Mouse (Mus musculus) G1E (cell line): ENCODE results near the gene Ssxb9. TPM values are rescaled to one million over a fixed set of nuclear protein-coding genes. Genes with fewer than 3 reads are reported as not detected.
"Not testable (repeated sequence)": the region's sequence is repeated elsewhere in the genome, so short reads cannot be mapped to it uniquely, and the experiment has no call there.

Experiments used
- ATAC-seq: 2 replicates; pipeline ENCODE4 v1.8.0; 2016; ENCODE audit warnings: mild to moderate bottlenecking; ENCODE audit not compliant: insufficient number of reproducible peaks, poor library complexity, low FRiP score, severe bottlenecking; ENCODE audit errors: extremely low read depth
- DNase-seq: peaks from one replicate; pipeline ENCODE4 v3.0.0; 2012; ENCODE audit warnings: low spot score
- H3K27me3 ChIP-seq: 2 replicates; pipeline ENCODE4 v1.6.1; 2012; ENCODE audit warnings: mild to moderate bottlenecking, low read length, inconsistent platforms; ENCODE audit not compliant: insufficient read depth
- H3K36me3 ChIP-seq: replicated peaks from 2 replicates; pipeline ENCODE3; 2012; ENCODE audit warnings: mild to moderate bottlenecking, inconsistent platforms
- H3K4me1 ChIP-seq: 2 replicates; pipeline ENCODE4 v1.6.1; 2012; ENCODE audit warnings: low read depth, low read length, inconsistent platforms, mixed read lengths; ENCODE audit not compliant: insufficient read depth
- H3K4me3 ChIP-seq: 2 replicates; pipeline ENCODE4 v1.5.1; 2012; ENCODE audit warnings: low read depth, mild to moderate bottlenecking, inconsistent platforms, low read length, moderate library complexity, mixed read lengths
- H3K9me3 ChIP-seq: replicated peaks from 2 replicates; pipeline ENCODE4 v1.6.1; 2012; ENCODE audit warnings: inconsistent platforms
- CTCF ChIP-seq: IDR thresholded peaks from 2 replicates; pipeline ENCODE4 v1.5.1; 2012; ENCODE audit warnings: low read depth, low read length, inconsistent platforms, mixed read lengths
- GATA1 ChIP-seq: IDR thresholded peaks from 2 replicates; pipeline ENCODE4 v1.6.1; 2012; ENCODE audit warnings: borderline replicate concordance, low read length, inconsistent platforms, mixed read lengths
- GATA2 ChIP-seq: IDR thresholded peaks from 2 replicates; pipeline ENCODE4 v1.6.1; 2012; ENCODE audit warnings: low read depth, low read length, inconsistent platforms, borderline replicate concordance
- POLR2AphosphoS5 ChIP-seq: IDR thresholded peaks from 2 replicates; pipeline ENCODE4 v1.6.1; 2012; ENCODE audit warnings: low read depth, low read length, inconsistent platforms; ENCODE audit not compliant: insufficient replicate concordance
- TAL1 ChIP-seq: conservative IDR thresholded peaks from 2 replicates; pipeline ENCODE4 v1.6.1; 2012; ENCODE audit warnings: low read depth, low read length, inconsistent platforms, mixed read lengths
- polyA plus RNA-seq: library from polyadenylated mRNA; stranded (reverse); fragments of >175 nt; gene quantifications from 2 replicates; pipeline ENCODE4 v1.2.3, GENCODE M21; 2012
- total RNA-seq, 2 experiments: library from RNA; stranded (forward) in 1 of 2; stranded (reverse) in 1 of 2; fragments of 200-1000 nt in 1 of 2; fragments of >200 nt in 1 of 2; fragmentation: Nextera tagmentation in 1 of 2; gene quantifications; 2 replicates each; pipeline ENCODE4 v1.2.3; 2014 to 2017

The Ssxb9 gene
- total RNA-seq (2014; fragmentation: Nextera tagmentation): not detected in 2 replicates
- total RNA-seq (2017): not detected in 2 replicates
- not detected in 2 replicates for polyA plus RNA-seq

DNA sequence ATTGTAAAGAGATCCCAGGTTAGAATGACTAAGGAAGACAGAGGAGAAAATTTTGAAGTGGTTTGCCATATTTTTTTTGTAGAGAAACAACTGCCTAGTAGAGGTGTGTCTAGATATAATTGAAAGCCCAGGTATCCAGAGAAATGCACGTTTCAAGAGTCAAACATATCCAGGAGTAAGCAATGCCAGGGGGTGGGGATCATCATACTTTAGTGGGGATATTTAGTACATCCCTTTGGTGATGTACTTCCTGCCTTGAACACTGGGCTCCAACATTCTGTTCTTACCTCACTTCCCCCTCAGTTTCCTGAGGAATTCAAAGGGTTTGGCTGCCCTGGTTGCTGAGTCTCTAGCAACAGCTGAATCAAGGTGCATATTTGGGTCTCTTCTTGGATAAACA is at the start of gene Ssxb9:
TSS of gene Ssxb9 (plus strand) at position 301 of the 400 bp plus-strand sequence.
- H3K4me3 ChIP-seq, H3K9me3 ChIP-seq, DNase-seq, H3K4me1 ChIP-seq, H3K36me3 ChIP-seq, H3K27me3 ChIP-seq, ATAC-seq: not testable (repeated sequence)

DNA sequence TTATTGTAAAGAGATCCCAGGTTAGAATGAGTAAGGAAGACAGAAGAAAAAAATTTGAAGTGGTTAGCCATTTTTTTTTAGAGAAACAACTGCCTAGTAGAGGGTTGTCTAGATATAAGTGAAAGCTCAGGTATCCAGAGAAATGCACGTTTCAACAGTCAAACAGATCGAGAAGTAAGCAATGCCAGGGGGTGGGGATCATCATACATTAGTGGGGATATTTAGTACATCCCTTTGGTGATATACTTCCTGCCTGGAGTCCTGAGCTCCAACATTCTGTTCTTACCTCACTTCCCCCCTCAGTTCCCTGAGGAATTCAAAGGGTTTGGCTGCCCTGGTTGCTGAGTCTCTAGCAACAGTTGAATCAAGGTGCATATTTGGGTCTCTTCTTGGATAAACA is 39.7 kb upstream of the Ssxb9 start, which contains the start of gene Ssxb10:
TSS of gene Ssxb10 (plus strand) at position 301 of the 400 bp plus-strand sequence.
- Histone ChIP-seq H3K4me1 (no peaks in the 10 kb centered on the region), H3K36me3 (no peaks in the 10 kb centered on the region), H3K4me3 (no peak within 1 kb of the TSS), H3K9me3 (no peaks in the 10 kb centered on the region), H3K27me3 (no peaks in the 10 kb centered on the region)
- no peak for ATAC-seq
- no peak for DNase-seq
- TF ChIP-seq GATA1 (no peak), CTCF (no peak), GATA2 (no peak), POLR2AphosphoS5 (no peak), TAL1 (no peak)

DNA sequence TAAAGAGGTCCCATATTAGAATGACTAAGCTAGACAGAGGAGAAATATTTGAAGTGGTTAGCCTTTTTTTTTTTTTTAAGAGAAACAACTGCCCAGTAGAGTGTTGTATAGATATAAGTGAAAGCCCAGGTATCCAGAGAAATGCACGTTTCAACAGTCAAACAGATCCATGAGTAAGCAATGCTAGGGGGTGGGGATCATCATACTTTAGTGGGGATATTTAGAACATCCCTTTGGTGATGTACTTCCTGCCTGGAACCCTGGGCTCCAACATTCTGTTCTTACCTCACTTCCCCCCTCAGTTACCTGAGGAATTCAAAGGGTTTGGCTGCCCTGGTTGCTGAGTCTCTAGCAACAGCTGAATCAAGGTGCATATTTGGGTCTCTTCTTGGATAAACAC is 46.2 kb downstream of the Ssxb9 start, which contains the start of gene Ssxb1:
TSS of gene Ssxb1 (plus strand) at position 301 of the 400 bp plus-strand sequence.
- H3K36me3 ChIP-seq, ATAC-seq, DNase-seq, H3K9me3 ChIP-seq, H3K4me1 ChIP-seq, H3K27me3 ChIP-seq, H3K4me3 ChIP-seq: not testable (repeated sequence)

Other genes with a start within 250 kb of the Ssxb9 start
- gene Wdr13, start 234.1 kb upstream of the Ssxb9 start, total RNA-seq (2014; fragmentation: Nextera tagmentation): 22.2 and 31.1 TPM in 2 replicates
- gene Wdr13, start 234.1 kb upstream of the Ssxb9 start, total RNA-seq (2017): 24.6 and 27.6 TPM in 2 replicates
- 30.1 and 34.3 TPM in 2 replicates for gene Wdr13, start 234.1 kb upstream of the Ssxb9 start, polyA plus RNA-seq
- 460 and 585 TPM in 2 replicates for gene Rbm3, start 221.1 kb upstream of the Ssxb9 start, total RNA-seq (2014; fragmentation: Nextera tagmentation)
- 1,150 and 1,311 TPM in 2 replicates for gene Rbm3, start 221.1 kb upstream of the Ssxb9 start, total RNA-seq (2017)
- gene Rbm3, start 221.1 kb upstream of the Ssxb9 start, polyA plus RNA-seq: 125 and 248 TPM in 2 replicates
- gene Tbc1d25, start 190.8 kb upstream of the Ssxb9 start, total RNA-seq (2014; fragmentation: Nextera tagmentation): 9.7 and 15.0 TPM in 2 replicates
- gene Tbc1d25, start 190.8 kb upstream of the Ssxb9 start, total RNA-seq (2017): 6.3 and 6.5 TPM in 2 replicates
- 3.5 and 4.4 TPM in 2 replicates for gene Tbc1d25, start 190.8 kb upstream of the Ssxb9 start, polyA plus RNA-seq
- 11.1 and 17.1 TPM in 2 replicates for gene Ebp, start 173.5 kb upstream of the Ssxb9 start, total RNA-seq (2014; fragmentation: Nextera tagmentation)
- 52.7 and 84.7 TPM in 2 replicates for gene Ebp, start 173.5 kb upstream of the Ssxb9 start, total RNA-seq (2017)
- 2.2 and 2.3 TPM in 2 replicates for gene Ebp, start 173.5 kb upstream of the Ssxb9 start, polyA plus RNA-seq
- gene Porcn, start 160.5 kb upstream of the Ssxb9 start, total RNA-seq (2014; fragmentation: Nextera tagmentation): 4.6 and 5.5 TPM in 2 replicates
- gene Porcn, start 160.5 kb upstream of the Ssxb9 start, total RNA-seq (2017): 0.22 and 0.81 TPM in 2 replicates
- 2.6 and 2.7 TPM in 2 replicates for gene Porcn, start 160.5 kb upstream of the Ssxb9 start, polyA plus RNA-seq
- gene Ftsj1, start 114.6 kb upstream of the Ssxb9 start, total RNA-seq (2014; fragmentation: Nextera tagmentation): 29.2 and 44.0 TPM in 2 replicates
- gene Ftsj1, start 114.6 kb upstream of the Ssxb9 start, total RNA-seq (2017): 16.1 and 17.8 TPM in 2 replicates
- 10.3 and 11.5 TPM in 2 replicates for gene Ftsj1, start 114.6 kb upstream of the Ssxb9 start, polyA plus RNA-seq
- gene Slc38a5, start 95.8 kb upstream of the Ssxb9 start, total RNA-seq (2014; fragmentation: Nextera tagmentation): 0.39 and 6.7 TPM in 2 replicates
- not detected in 2 replicates for gene Slc38a5, start 95.8 kb upstream of the Ssxb9 start, total RNA-seq (2017)
- 0.10 and 0.32 TPM in 2 replicates for gene Slc38a5, start 95.8 kb upstream of the Ssxb9 start, polyA plus RNA-seq
- gene Ssxb10, start 39.6 kb upstream of the Ssxb9 start, total RNA-seq (2014; fragmentation: Nextera tagmentation): 0.87 TPM in 1 of 2 replicates, not detected in the other
- not detected in 2 replicates for gene Ssxb10, start 39.6 kb upstream of the Ssxb9 start, total RNA-seq (2017)
- not detected in 2 replicates for gene Ssxb10, start 39.6 kb upstream of the Ssxb9 start, polyA plus RNA-seq
- not detected in 2 replicates for gene Ssxb1, start 46.3 kb downstream of the Ssxb9 start, total RNA-seq (2014; fragmentation: Nextera tagmentation)
- not detected in 2 replicates for gene Ssxb1, start 46.3 kb downstream of the Ssxb9 start, total RNA-seq (2017)
- gene Ssxb1, start 46.3 kb downstream of the Ssxb9 start, polyA plus RNA-seq: not detected in 2 replicates
- not detected in 2 replicates for gene Ssxb2, start 94.7 kb downstream of the Ssxb9 start, total RNA-seq (2014; fragmentation: Nextera tagmentation)
- gene Ssxb2, start 94.7 kb downstream of the Ssxb9 start, total RNA-seq (2017): not detected in 2 replicates
- not detected in 2 replicates for gene Ssxb2, start 94.7 kb downstream of the Ssxb9 start, polyA plus RNA-seq
- gene Gm14459, start 158.0 kb downstream of the Ssxb9 start, total RNA-seq (2014; fragmentation: Nextera tagmentation): not detected in 2 replicates
- not detected in 2 replicates for gene Gm14459, start 158.0 kb downstream of the Ssxb9 start, total RNA-seq (2017)
- not detected in 2 replicates for gene Gm14459, start 158.0 kb downstream of the Ssxb9 start, polyA plus RNA-seq
- not detected in 2 replicates for gene Ssxb6, start 181.3 kb downstream of the Ssxb9 start, total RNA-seq (2014; fragmentation: Nextera tagmentation)
- not detected in 2 replicates for gene Ssxb6, start 181.3 kb downstream of the Ssxb9 start, total RNA-seq (2017)
- gene Ssxb6, start 181.3 kb downstream of the Ssxb9 start, polyA plus RNA-seq: not detected in 2 replicates
- gene Ssxb3, start 224.8 kb downstream of the Ssxb9 start, total RNA-seq (2014; fragmentation: Nextera tagmentation): not detected in 2 replicates
- gene Ssxb3, start 224.8 kb downstream of the Ssxb9 start, total RNA-seq (2017): not detected in 2 replicates
- not detected in 2 replicates for gene Ssxb3, start 224.8 kb downstream of the Ssxb9 start, polyA plus RNA-seq